Mouse (Mus musculus): Measurements from ENCODE around the gene Ascl3. TPM values are rescaled to one million over a fixed set of nuclear protein-coding genes. Genes with fewer than 3 reads are reported as not detected.

Ascl3 gene
- polyA plus RNA-seq, 1 experiment: 0.70 TPM

- TF ChIP-seq CTCF (IDR thresholded peaks at IDR 0.05; ENCODE audit: borderline replicate concordance, control insufficient read depth, extremely low read depth, insufficient read depth, low read length, poor library complexity) (no peak), POLR2A (IDR thresholded peaks at IDR 0.05; ENCODE audit: control insufficient read depth, extremely low read depth, insufficient read depth, low read length, poor library complexity) (no peak)
- H3K36me3 ChIP-seq (ENCODE audit: control insufficient read depth, insufficient read depth, low read length): peaks cover 35% of the 10 kb centered on the region
- DNase-seq: no peak
- no peaks in the 10 kb centered on the region for H3K27me3 ChIP-seq (ENCODE audit: control insufficient read depth, insufficient read depth, low read length)
- 94% methylated on average over 2 of the region's 2 CpGs for WGBS
- H3K27ac ChIP-seq (ENCODE audit: control insufficient read depth, insufficient read depth, low read length): no peak overlapping the region
- no peaks in the 10 kb centered on the region for H3K4me1 ChIP-seq (replicated peaks; ENCODE audit: control insufficient read depth, insufficient read depth, low read length)
- H3K4me3 ChIP-seq (ENCODE audit: control insufficient read depth, insufficient read depth, low read length): no peak overlapping the region
Measured at GRCm38 (mm10) chr7:109713434-109713982, 18.0 kb downstream of the Ascl3 start.

GRCm38 (mm10) chr7:109712198-109712597 lies 19.3 kb downstream of the Ascl3 start:
- WGBS: 97% methylated on average over 7 of the region's 7 CpGs
- no peaks in the 10 kb centered on the region for H3K27me3 ChIP-seq (ENCODE audit: control insufficient read depth, insufficient read depth, low read length)
- H3K4me3 ChIP-seq (ENCODE audit: control insufficient read depth, insufficient read depth, low read length): no peak overlapping the region
- H3K27ac ChIP-seq (ENCODE audit: control insufficient read depth, insufficient read depth, low read length): no peak overlapping the region
- DNase-seq: no peak
- H3K36me3 ChIP-seq (ENCODE audit: control insufficient read depth, insufficient read depth, low read length): peaks cover 37% of the 10 kb centered on the region
- no peaks in the 10 kb centered on the region for H3K4me1 ChIP-seq (replicated peaks; ENCODE audit: control insufficient read depth, insufficient read depth, low read length)
- TF ChIP-seq POLR2A (IDR thresholded peaks at IDR 0.05; ENCODE audit: control insufficient read depth, extremely low read depth, insufficient read depth, low read length, poor library complexity): no peak
- TF ChIP-seq CTCF (IDR thresholded peaks at IDR 0.05; ENCODE audit: borderline replicate concordance, control insufficient read depth, extremely low read depth, insufficient read depth, low read length, poor library complexity): no peak

- TF ChIP-seq POLR2A (IDR thresholded peaks at IDR 0.05; ENCODE audit: control insufficient read depth, extremely low read depth, insufficient read depth, low read length, poor library complexity): no peak
- no peak for TF ChIP-seq CTCF (IDR thresholded peaks at IDR 0.05; ENCODE audit: borderline replicate concordance, control insufficient read depth, extremely low read depth, insufficient read depth, low read length, poor library complexity)
- no peak for DNase-seq
- no peak overlapping the region for H3K27ac ChIP-seq (ENCODE audit: control insufficient read depth, insufficient read depth, low read length)
Measured at GRCm38 (mm10) chr7:109710069-109710468, 21.5 kb downstream of the Ascl3 start.

DNA sequence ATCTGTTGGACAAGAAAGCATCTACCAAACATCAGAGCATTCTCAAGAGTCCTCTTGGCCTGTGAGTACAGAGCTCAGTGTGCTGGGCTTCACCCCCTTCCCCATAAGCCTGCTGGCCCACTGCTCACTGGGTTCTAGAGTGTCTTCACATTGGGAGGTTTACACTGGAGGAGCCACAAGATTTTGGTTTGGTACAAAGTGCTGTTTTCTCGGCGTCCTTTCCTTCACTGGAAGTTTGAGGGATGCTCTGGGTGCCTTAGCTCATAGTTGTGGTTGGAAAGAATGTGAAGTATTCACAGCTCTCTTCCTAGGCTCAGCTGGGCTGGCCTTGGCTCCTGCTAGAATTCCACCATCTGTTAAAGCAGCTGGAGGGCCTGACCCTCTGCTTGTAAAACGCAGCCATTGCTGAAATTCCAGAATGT lies 22.6 kb downstream of the Ascl3 start:
- 83% methylated on average over 3 of the region's 3 CpGs for WGBS
- peaks cover 37% of the 10 kb centered on the region for H3K36me3 ChIP-seq (ENCODE audit: control insufficient read depth, insufficient read depth, low read length)
- no peak overlapping the region for H3K4me3 ChIP-seq (ENCODE audit: control insufficient read depth, insufficient read depth, low read length)
- H3K27ac ChIP-seq (ENCODE audit: control insufficient read depth, insufficient read depth, low read length): no peak overlapping the region
- no peak for DNase-seq
- no peak for TF ChIP-seq POLR2A (IDR thresholded peaks at IDR 0.05; ENCODE audit: control insufficient read depth, extremely low read depth, insufficient read depth, low read length, poor library complexity)
- TF ChIP-seq CTCF (IDR thresholded peaks at IDR 0.05; ENCODE audit: borderline replicate concordance, control insufficient read depth, extremely low read depth, insufficient read depth, low read length, poor library complexity): no peak
- H3K4me1 ChIP-seq (replicated peaks; ENCODE audit: control insufficient read depth, insufficient read depth, low read length): peaks cover 2% of the 10 kb centered on the region; the same call in 1 of the 2 replicates
- H3K27me3 ChIP-seq (ENCODE audit: control insufficient read depth, insufficient read depth, low read length): no peaks in the 10 kb centered on the region

More at GRCm38 (mm10) chr7:109710069-109710468, 21.5 kb downstream of the Ascl3 start:
- 89% methylated on average over 1 of the region's 1 CpGs for WGBS
- H3K36me3 ChIP-seq (ENCODE audit: control insufficient read depth, insufficient read depth, low read length): peaks cover 37% of the 10 kb centered on the region
- no peaks in the 10 kb centered on the region for H3K4me1 ChIP-seq (replicated peaks; ENCODE audit: control insufficient read depth, insufficient read depth, low read length)
- no peaks in the 10 kb centered on the region for H3K27me3 ChIP-seq (ENCODE audit: control insufficient read depth, insufficient read depth, low read length)
- no peak overlapping the region for H3K4me3 ChIP-seq (ENCODE audit: control insufficient read depth, insufficient read depth, low read length)

- H3K36me3 ChIP-seq (ENCODE audit: control insufficient read depth, insufficient read depth, low read length): peaks cover 27% of the 10 kb centered on the region
Measured at GRCm38 (mm10) chr7:109707023-109707785, 24.3 kb downstream of the Ascl3 start.

GRCm38 (mm10) chr7:109704461-109704860 lies 27.1 kb downstream of the Ascl3 start:
- no peak overlapping the region for H3K4me3 ChIP-seq (ENCODE audit: control insufficient read depth, insufficient read depth, low read length)
- H3K27me3 ChIP-seq (ENCODE audit: control insufficient read depth, insufficient read depth, low read length): no peaks in the 10 kb centered on the region
- 73% methylated on average over 3 of the region's 3 CpGs for WGBS
- H3K4me1 ChIP-seq (replicated peaks; ENCODE audit: control insufficient read depth, insufficient read depth, low read length): peaks cover 6% of the 10 kb centered on the region
- TF ChIP-seq POLR2A (IDR thresholded peaks at IDR 0.05; ENCODE audit: control insufficient read depth, extremely low read depth, insufficient read depth, low read length, poor library complexity) (no peak), CTCF (IDR thresholded peaks at IDR 0.05; ENCODE audit: borderline replicate concordance, control insufficient read depth, extremely low read depth, insufficient read depth, low read length, poor library complexity) (no peak)
- peaks cover 8% of the 10 kb centered on the region for H3K36me3 ChIP-seq (ENCODE audit: control insufficient read depth, insufficient read depth, low read length)
- DNase-seq: no peak
- no peak overlapping the region for H3K27ac ChIP-seq (ENCODE audit: control insufficient read depth, insufficient read depth, low read length)

More at GRCm38 (mm10) chr7:109707023-109707785, 24.3 kb downstream of the Ascl3 start:
- Histone ChIP-seq H3K27ac (ENCODE audit: control insufficient read depth, insufficient read depth, low read length) (no peak overlapping the region), H3K27me3 (ENCODE audit: control insufficient read depth, insufficient read depth, low read length) (no peaks in the 10 kb centered on the region), H3K4me1 (replicated peaks; ENCODE audit: control insufficient read depth, insufficient read depth, low read length) (peaks cover 6% of the 10 kb centered on the region), H3K4me3 (ENCODE audit: control insufficient read depth, insufficient read depth, low read length) (no peak overlapping the region)
- WGBS: 40% methylated on average over 4 of the region's 4 CpGs
- no peak for TF ChIP-seq POLR2A (IDR thresholded peaks at IDR 0.05; ENCODE audit: control insufficient read depth, extremely low read depth, insufficient read depth, low read length, poor library complexity)
- no peak for TF ChIP-seq CTCF (IDR thresholded peaks at IDR 0.05; ENCODE audit: borderline replicate concordance, control insufficient read depth, extremely low read depth, insufficient read depth, low read length, poor library complexity)
- peak; percentile 44 for DNase-seq
